Mouse (Mus musculus): ENCODE measurements at regions not wholly inside any gene's neighbourhood (a gene's known extent, or its start where the extent isn't known, plus 50 kb on each side); places are given as distances from the start of the nearest gene placed in this dataset.

- DNase-seq = peak; percentile 96
Observed at GRCm38 (mm10) chr8:5601116-5601515, 496.0 kb upstream of the Slc10a2 start.

GRCm38 (mm10) chr8:5591571-5591970, 486.4 kb upstream of the Slc10a2 start:
- peak in 1 of 2 experiments; percentile 41 for DNase-seq
